Mouse (Mus musculus) Patski (cell line): ENCODE data around the gene Rps7. TPM values are rescaled to one million over a fixed set of nuclear protein-coding genes. Genes with fewer than 3 reads are reported as not detected.

Source experiments
- ATAC-seq: fragments of 100-300 bp; one replicate; pipeline ENCODE4 v1.8.0; 2021
- CTCF ChIA-PET: fragments of 350-600 bp; sonication (Branson Sonifier 250); formaldehyde crosslinking; loops from one replicate; lab custom pipeline; 2022; ENCODE audit warnings: inconsistent platforms; lab: Charles Lee
- POLR2A ChIA-PET: fragments of 350-600 bp; sonication (Branson Sonifier 250); formaldehyde crosslinking; loops from one replicate; lab custom pipeline; 2022; ENCODE audit warnings: antibody characterized with exemption, inconsistent platforms; lab: Charles Lee
- DNase-seq: peaks from one replicate; pipeline ENCODE4 v3.0.0-alpha.2; 2011; ENCODE audit warnings: low read depth, low spot score
- H3K27me3 ChIP-seq: fragments of 371-371 bp; one replicate; pipeline ENCODE4 v1.5.1; 2021
- CTCF ChIP-seq: fragments of 100-300 bp; IDR thresholded peaks from one replicate; pipeline ENCODE4 v1.5.1; 2021
- in situ Hi-C: fragments of 300-500 bp; cut with MboI; formaldehyde crosslinking; loops from 3 replicates; pipeline ENCODE4 v1.11.1; 2018; ENCODE audit warnings: low pct_unique_long_range_greater_than_20kb, mixed read lengths
- polyA plus RNA-seq: library from polyadenylated mRNA; unstranded; gene quantifications from one replicate; pipeline ENCODE4 v1.2.3, GENCODE M21; 2021

Rps7 gene
- polyA plus RNA-seq, 1 experiment from 2014 or later: 526 TPM

DNA sequence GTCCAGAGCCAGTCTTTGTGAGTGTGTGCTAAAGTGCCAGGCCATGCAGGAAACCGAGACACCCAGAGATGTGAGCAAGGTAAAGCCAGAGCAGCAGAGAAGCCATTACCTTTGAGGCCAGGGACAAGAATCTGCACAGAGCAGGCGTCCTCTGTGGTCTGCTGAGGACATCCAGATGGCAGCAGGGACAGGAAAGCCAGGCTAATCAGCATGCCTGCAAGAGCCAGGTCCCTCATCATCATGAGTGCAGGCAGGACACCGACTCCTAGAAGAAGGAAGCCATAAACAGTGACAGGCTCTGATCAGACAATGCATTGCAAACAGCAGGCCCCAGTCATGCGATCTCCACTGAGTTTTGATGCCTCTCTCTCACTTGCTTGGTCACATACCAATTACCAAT lies 18.5 kb downstream of the Rps7 start:
- POLR2A ChIA-PET: no interaction called here
- CTCF ChIA-PET: no interaction called here

DNA sequence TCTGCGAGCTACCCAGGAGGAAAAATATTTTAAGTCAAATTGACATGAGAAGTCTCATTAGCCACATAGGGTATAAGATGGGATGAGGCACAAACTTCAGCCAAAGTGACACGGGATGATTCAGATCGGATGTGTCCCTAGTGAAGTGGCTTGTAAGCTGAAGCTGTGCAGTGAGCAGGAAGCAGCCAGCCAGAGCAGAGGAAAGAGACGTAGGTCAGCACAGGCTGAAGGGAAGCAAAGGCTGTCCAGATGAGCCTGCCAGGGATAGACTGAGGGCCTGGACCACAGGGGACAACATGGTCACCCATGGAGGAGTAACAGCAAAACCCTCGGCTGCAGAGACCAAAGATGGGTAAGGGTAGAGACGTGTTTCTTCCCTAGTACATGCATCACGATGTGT lies 21.4 kb downstream of the Rps7 start:
- no peak for DNase-seq

More for the DNA sequence above, 18.5 kb downstream of the Rps7 start:
- DNase-seq (no peak), ATAC-seq (no peak)
- in situ Hi-C loops: no loop called here
- no peak for TF ChIP-seq CTCF
- H3K27me3 ChIP-seq: no peaks in the 10 kb centered on the region

DNA sequence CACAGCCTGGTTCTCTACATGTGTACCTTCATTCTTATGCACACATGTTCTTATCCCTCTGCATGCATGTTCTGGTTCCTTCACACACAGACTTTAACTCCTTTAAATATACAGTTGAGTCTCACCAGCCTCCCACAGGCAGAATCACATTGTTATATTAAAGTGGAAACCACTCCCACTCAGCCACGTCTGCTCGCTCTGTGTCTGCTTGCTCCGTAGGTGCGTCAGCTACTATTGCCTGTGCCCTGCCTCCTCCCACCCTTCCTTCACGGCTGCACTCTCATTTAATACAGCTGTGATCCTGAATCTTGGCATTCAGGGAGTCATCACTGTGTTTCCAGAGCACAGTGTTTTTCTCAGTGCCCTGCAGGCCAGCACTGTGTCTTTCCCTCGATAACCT lies 23.4 kb downstream of the Rps7 start:
- DNase-seq: no peak
- POLR2A ChIA-PET: no interaction called here
- no peak for TF ChIP-seq CTCF
- CTCF ChIA-PET: no interaction called here
- peaks cover 7% of the 10 kb centered on the region for H3K27me3 ChIP-seq
- no peak for ATAC-seq
- in situ Hi-C loops: no loop called here

More for the DNA sequence above, 21.4 kb downstream of the Rps7 start:
- TF ChIP-seq CTCF: no peak
- POLR2A ChIA-PET: no interaction called here
- CTCF ChIA-PET: no interaction called here
- in situ Hi-C loops: no loop called here
- no peaks in the 10 kb centered on the region for H3K27me3 ChIP-seq
- no peak for ATAC-seq

DNA sequence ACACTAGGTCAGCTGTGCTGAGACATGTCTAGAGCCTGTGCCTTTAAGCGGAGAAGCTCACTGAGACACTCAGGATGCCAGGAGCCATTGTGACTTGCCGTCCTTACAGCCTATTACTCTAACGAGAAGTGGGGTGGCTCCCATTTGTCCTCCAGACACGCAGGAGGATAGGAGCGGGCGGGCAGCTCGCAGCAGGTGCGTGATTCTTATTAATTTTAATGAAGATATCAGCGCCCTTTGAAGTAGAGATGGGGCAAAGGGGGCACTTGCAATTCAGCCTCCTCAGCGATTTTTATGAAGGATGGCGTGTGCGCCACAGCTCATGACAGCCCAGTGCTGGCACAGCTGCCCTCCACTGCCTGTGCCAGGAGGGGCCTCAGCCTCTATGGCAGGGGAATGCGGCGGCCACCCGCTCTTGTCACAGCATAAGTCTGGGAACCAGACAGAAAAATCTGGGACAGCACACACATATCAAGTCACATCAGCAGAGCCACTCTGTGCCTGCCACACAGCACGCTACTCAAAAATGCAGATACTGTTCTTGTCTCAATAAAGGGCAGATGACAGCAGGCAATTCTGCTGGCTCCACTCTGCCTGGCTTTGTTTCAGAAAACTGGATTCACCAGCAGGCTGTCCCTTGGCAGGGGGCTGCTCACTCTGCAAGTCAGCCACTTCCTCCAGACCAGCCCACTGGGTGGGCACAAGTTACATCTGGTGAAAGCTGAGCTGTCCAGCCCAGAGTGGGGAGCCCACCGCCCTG lies 28.0 kb downstream of the Rps7 start:
- ChIA-PET CTCF (no interaction called here), POLR2A (no interaction called here)
- no peak for DNase-seq
- TF ChIP-seq CTCF: no peak
- in situ Hi-C loops: no loop called here
- no peak for ATAC-seq
- H3K27me3 ChIP-seq: peaks cover 14% of the 10 kb centered on the region

DNA sequence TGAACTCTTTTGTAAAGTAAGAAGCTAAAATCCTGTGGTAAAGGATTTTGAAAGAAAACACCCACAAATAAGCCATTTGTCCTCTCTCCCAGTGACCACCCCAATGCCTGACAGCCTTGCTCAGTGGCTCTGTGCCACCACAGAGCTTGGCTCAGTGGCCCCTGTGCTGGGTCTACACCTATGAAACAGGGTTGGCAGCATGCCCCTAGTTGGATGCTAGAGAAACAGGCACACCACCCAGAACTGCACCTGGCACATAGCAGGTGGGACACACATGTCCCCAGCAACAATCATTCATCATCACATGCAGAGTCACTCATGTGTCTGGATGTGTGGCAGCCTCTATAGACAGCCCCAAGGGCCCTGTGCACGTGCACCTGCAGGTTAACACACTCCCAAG lies 32.3 kb downstream of the Rps7 start:
- CTCF ChIA-PET: no interaction called here
- in situ Hi-C loops: no loop called here
- ATAC-seq: no peak
- POLR2A ChIA-PET: interaction anchor here (0.7 kb wide), 1 partner anchor 108 kb away, joined by 6 read pairs; no protein-coding TSS in a partner anchor
- H3K27me3 ChIP-seq: peaks cover 36% of the 10 kb centered on the region
- no peak for TF ChIP-seq CTCF
- no peak for DNase-seq

DNA sequence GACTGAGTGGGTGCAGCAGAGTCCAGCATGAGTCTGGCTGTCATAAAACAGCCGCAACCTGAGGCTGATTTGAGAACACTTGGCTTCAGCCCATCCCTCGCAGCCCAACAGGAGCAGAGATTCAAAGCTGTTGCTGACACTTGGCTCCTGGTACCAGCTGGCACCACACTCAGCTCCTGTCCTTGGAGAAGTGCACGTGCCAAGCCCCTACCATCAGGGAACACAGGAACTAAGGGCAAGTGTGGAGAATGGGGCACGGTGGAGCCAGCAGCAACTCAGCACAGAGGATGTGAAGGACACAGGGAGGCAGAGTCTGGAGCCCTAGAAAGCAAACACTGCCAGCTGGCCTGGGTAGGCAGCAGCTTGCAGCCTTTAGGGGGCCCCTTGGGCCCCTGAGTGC lies 33.5 kb downstream of the Rps7 start:
- in situ Hi-C loops: no loop called here
- ATAC-seq (no peak), DNase-seq (no peak)
- ChIA-PET CTCF (no interaction called here), POLR2A (no interaction called here)
- H3K27me3 ChIP-seq: peaks cover 27% of the 10 kb centered on the region
- TF ChIP-seq CTCF: no peak

DNA sequence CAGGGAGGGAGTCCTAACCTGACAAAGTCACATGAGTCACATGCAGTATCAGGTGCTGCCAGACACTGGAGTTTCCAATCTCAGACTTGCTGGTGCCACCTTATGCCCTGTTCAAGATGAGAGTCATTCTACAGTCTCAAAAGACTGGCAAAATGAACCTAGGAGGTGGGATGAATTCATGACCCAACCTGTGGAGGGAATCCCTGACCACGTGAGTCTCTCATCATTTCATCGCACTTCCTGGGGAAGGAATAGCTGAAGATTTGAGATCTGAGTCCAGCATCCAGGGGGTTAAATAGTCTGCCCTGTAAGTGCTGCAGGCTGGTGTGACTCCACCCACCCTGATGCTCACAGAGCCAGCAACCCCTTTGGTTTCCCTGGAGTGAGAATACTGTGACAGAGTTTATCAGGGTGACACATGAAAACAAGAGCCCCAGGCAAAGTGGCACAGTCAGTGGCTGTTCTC lies 37.2 kb downstream of the Rps7 start:
- no peak for DNase-seq
- peaks cover 28% of the 10 kb centered on the region for H3K27me3 ChIP-seq
- TF ChIP-seq CTCF: no peak
- in situ Hi-C loops: loop anchor here (10.0 to 25.0 kb wide), 2 partner anchors 539 to 1286 kb away; no protein-coding TSS in a partner anchor
- POLR2A ChIA-PET: no interaction called here
- CTCF ChIA-PET: no interaction called here
- ATAC-seq: no peak

DNA sequence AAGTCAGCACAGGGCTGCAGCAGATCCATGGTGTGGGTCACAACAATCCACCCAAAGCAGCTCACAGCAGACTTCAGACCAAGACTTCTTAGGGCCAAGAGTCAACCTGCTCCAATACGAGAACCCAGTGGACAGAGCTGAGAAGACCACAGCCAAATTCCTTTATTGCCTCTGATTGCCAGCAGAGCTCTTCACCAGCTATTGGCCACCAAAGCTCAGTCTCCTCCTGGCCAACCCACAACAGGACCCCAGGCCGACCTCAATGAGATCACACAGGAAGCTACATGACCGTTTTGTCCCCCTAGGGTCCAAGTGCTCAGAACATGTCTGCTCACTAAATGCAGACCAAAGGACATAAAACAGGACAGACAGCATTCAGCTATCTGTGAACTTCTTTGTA lies 37.6 kb downstream of the Rps7 start:
- DNase-seq: no peak
- POLR2A ChIA-PET: no interaction called here
- CTCF ChIA-PET: no interaction called here
- in situ Hi-C loops: loop anchor here (10.0 to 25.0 kb wide), 2 partner anchors 539 to 1287 kb away; no protein-coding TSS in a partner anchor
- peaks cover 28% of the 10 kb centered on the region for H3K27me3 ChIP-seq
- TF ChIP-seq CTCF: no peak
- no peak for ATAC-seq

DNA sequence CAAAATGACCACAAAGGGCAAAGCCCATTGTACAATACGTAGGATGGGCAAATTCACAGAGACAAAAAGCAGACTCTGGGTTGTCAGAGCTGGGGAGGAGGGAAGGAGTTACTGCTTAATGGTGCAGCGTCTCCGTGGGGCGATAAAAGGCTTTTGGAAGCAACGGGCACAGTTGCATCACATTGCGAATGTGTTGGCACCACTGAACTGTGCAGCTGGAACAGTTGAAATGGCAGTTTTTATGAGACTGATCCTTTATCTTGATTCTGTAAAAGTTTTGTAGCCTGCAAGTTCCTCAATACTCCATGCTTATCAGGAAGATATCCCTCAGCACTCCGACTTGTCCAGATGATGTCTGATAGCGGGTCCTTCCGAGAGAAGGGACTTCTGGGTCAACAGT lies 38.1 kb downstream of the Rps7 start:
- DNase-seq (no peak), ATAC-seq (no peak)
- H3K27me3 ChIP-seq: peaks cover 27% of the 10 kb centered on the region
- CTCF ChIA-PET: no interaction called here
- in situ Hi-C loops: loop anchor here (10.0 to 25.0 kb wide), 2 partner anchors 540 to 1287 kb away; no protein-coding TSS in a partner anchor
- TF ChIP-seq CTCF: no peak
- POLR2A ChIA-PET: no interaction called here

DNA sequence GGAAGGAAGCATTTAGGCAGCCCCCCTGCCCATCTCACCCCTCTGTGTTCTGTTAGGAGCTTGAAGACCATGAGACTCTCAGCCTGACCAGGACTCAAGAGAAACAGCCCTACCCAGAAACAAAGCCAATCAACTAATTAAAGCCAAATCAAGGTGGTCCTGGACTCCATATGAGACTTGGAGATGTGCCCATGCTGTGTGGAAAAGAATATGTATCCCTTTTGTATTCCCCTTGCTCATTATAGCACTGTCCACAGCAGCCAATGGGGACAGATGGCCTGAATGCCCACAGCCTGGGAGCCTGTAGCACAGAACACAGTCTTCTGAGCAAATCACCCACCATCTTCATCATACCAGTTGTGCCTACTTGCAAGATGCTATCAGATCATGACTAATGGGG lies 38.9 kb downstream of the Rps7 start:
- H3K27me3 ChIP-seq: peaks cover 22% of the 10 kb centered on the region
- ATAC-seq (no peak), DNase-seq (no peak)
- in situ Hi-C loops: loop anchor here (10.0 to 25.0 kb wide), 2 partner anchors 540 to 1288 kb away; no protein-coding TSS in a partner anchor
- ChIA-PET POLR2A (no interaction called here), CTCF (no interaction called here)
- no peak for TF ChIP-seq CTCF

DNA sequence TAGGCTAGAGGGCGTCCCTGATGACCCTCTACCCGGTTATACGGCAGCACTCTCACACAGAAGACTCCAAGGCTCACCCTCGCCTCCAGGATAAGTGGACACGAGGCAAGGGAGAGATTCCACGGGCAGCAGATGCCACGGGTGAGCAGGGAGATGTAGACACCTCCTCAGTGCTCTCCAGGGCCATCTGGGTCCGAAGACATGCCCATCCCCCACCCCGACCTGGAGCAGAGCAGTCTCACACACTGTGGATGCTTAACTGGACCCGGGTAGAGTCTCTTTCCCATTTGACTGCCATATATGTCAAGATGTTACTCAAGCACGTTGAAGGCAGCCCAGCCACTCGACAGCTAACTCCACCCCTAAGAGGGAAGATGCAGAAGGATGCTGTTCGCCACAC lies 45.3 kb downstream of the Rps7 start:
- H3K27me3 ChIP-seq: peaks cover 14% of the 10 kb centered on the region
- ChIA-PET POLR2A (no interaction called here), CTCF (no interaction called here)
- TF ChIP-seq CTCF: no peak
- in situ Hi-C loops: loop anchor here (10.0 to 25.0 kb wide), 2 partner anchors 547 to 1294 kb away; no protein-coding TSS in a partner anchor
- DNase-seq (no peak), ATAC-seq (no peak)
